Mouse (Mus musculus): Measurements from ENCODE around the gene Nomo1.
A peak's percentile ranks its signal among the peaks of the same experiment; 100 is the strongest.

Nomo1 gene

GRCm38 (mm10) chr7:46047873-46048562 lies 14.5 kb downstream of the Nomo1 start:
- DNase-seq (ENCODE audit: low spot score) = no peak

- DNase-seq (ENCODE audit: low spot score) = no peak
Measured at GRCm38 (mm10) chr7:46049981-46050380, 16.5 kb downstream of the Nomo1 start.

- no peak for DNase-seq (ENCODE audit: low spot score)
Measured at GRCm38 (mm10) chr7:46052161-46052821, 18.8 kb downstream of the Nomo1 start.

- DNase-seq (ENCODE audit: low spot score) = no peak
Measured at GRCm38 (mm10) chr7:46053566-46053965, 20.1 kb downstream of the Nomo1 start.

GRCm38 (mm10) chr7:46058882-46059281 lies 25.4 kb downstream of the Nomo1 start:
- peak; percentile 55 for DNase-seq (ENCODE audit: low spot score)

- no peak for DNase-seq (ENCODE audit: low spot score)
Measured at GRCm38 (mm10) chr7:46060688-46061087, 27.2 kb downstream of the Nomo1 start.

- no peak for DNase-seq (ENCODE audit: low spot score)
Measured at GRCm38 (mm10) chr7:46061614-46062013, 28.1 kb downstream of the Nomo1 start.

GRCm38 (mm10) chr7:46063296-46063695 lies 29.8 kb downstream of the Nomo1 start:
- no peak for DNase-seq (ENCODE audit: low spot score)

GRCm38 (mm10) chr7:46068831-46069230 lies 35.3 kb downstream of the Nomo1 start:
- no peak for DNase-seq (ENCODE audit: low spot score)

- DNase-seq (ENCODE audit: low spot score) = no peak
Measured at GRCm38 (mm10) chr7:46076844-46077243, 43.3 kb downstream of the Nomo1 start.

GRCm38 (mm10) chr7:46077675-46078074 lies 44.2 kb downstream of the Nomo1 start:
- DNase-seq (ENCODE audit: low spot score) = no peak

- DNase-seq (ENCODE audit: low spot score) = no peak
Measured at GRCm38 (mm10) chr7:46084024-46084423, 50.5 kb downstream of the Nomo1 start.

- no peak for DNase-seq (ENCODE audit: low spot score)
Measured at GRCm38 (mm10) chr7:46084839-46085513, 51.5 kb downstream of the Nomo1 start.

- no peak for DNase-seq (ENCODE audit: low spot score)
Measured at GRCm38 (mm10) chr7:46086378-46086777, 52.9 kb downstream of the Nomo1 start.

- no peak for DNase-seq (ENCODE audit: low spot score)
Measured at GRCm38 (mm10) chr7:46088241-46088640, 54.7 kb downstream of the Nomo1 start.

GRCm38 (mm10) chr7:46092803-46093202 lies 59.3 kb downstream of the Nomo1 start:
- DNase-seq (ENCODE audit: low spot score) = no peak

GRCm38 (mm10) chr7:46096136-46096535 lies 62.6 kb downstream of the Nomo1 start:
- DNase-seq (ENCODE audit: low spot score) = peak; percentile 39

GRCm38 (mm10) chr7:46097319-46097783 lies 63.9 kb downstream of the Nomo1 start:
- DNase-seq (ENCODE audit: low spot score) = no peak

GRCm38 (mm10) chr7:46098221-46098918 lies 64.9 kb downstream of the Nomo1 start:
- DNase-seq (ENCODE audit: low spot score) = no peak

- DNase-seq (ENCODE audit: low spot score) = no peak
Measured at GRCm38 (mm10) chr7:46098919-46099286, 65.4 kb downstream of the Nomo1 start.

- DNase-seq (ENCODE audit: low spot score) = no peak
Measured at GRCm38 (mm10) chr7:46099682-46100081, 66.2 kb downstream of the Nomo1 start.

GRCm38 (mm10) chr7:46100563-46100962 lies 67.1 kb downstream of the Nomo1 start, which contains the start of gene Kcnj11:
Gene Kcnj11, minus strand, starts transcription at chr7:46100764.
- peak; percentile 61 for DNase-seq (ENCODE audit: low spot score)

Measured in T-cell, adult 2 months (primary cell).